Mouse (Mus musculus) liver, adult 2 months (tissue): ENCODE measurements around the gene Pdpk1. TPM values are rescaled to one million over a fixed set of nuclear protein-coding genes. Genes with fewer than 3 reads are reported as not detected.
A peak's percentile ranks its signal among the peaks of the same experiment; 100 is the strongest.

Experiments used
- DNase-seq: peaks from one replicate; pipeline ENCODE4 v3.0.0-alpha.2; 2011; ENCODE audit warnings: low read depth, low spot score; ENCODE audit errors: extremely low read depth
- H3K27ac ChIP-seq: fragments of 200-500 bp; replicated peaks from 2 replicates; pipeline ENCODE4 v1.5.1; 2012; ENCODE audit warnings: low read depth, mild to moderate bottlenecking, control low read depth, inconsistent platforms, low read length; ENCODE audit not compliant: insufficient read depth
- H3K27me3 ChIP-seq: fragments of 200-500 bp; 2 replicates; pipeline ENCODE4 v1.6.1; 2012; ENCODE audit warnings: mild to moderate bottlenecking, moderate library complexity, low read length, inconsistent platforms; ENCODE audit not compliant: control insufficient read depth, insufficient read depth
- H3K36me3 ChIP-seq: fragments of 200-500 bp; 2 replicates; pipeline ENCODE4 v1.6.1; 2012; ENCODE audit warnings: low read length, inconsistent platforms; ENCODE audit not compliant: control insufficient read depth, insufficient read depth
- H3K4me1 ChIP-seq: fragments of 200-500 bp; 2 replicates; pipeline ENCODE4 v1.6.1; 2011; ENCODE audit warnings: low read length; ENCODE audit not compliant: control insufficient read depth, insufficient read depth
- H3K4me3 ChIP-seq: fragments of 200-500 bp; 2 replicates; pipeline ENCODE4 v1.5.1; 2011; ENCODE audit warnings: low read depth, mild to moderate bottlenecking, control low read depth, low read length, moderate library complexity; ENCODE audit not compliant: insufficient read depth
- H3K79me2 ChIP-seq: fragments of 200-500 bp; 2 replicates; pipeline ENCODE4 v1.6.1; 2012; ENCODE audit warnings: inconsistent platforms, mild to moderate bottlenecking, low read length, moderate library complexity; ENCODE audit not compliant: control insufficient read depth, insufficient read depth
- H3K9ac ChIP-seq: fragments of 200-500 bp; 2 replicates; pipeline ENCODE4 v1.6.1; 2012; ENCODE audit warnings: low read depth, mild to moderate bottlenecking, control low read depth, inconsistent platforms, low read length
- CTCF ChIP-seq: fragments of 200-500 bp; IDR thresholded peaks from 2 replicates; pipeline ENCODE4 v1.5.1; 2011; ENCODE audit warnings: low read depth, low read length, control low read depth
- POLR2A ChIP-seq: fragments of 200-500 bp; IDR thresholded peaks from 2 replicates; pipeline ENCODE4 v1.6.1; 2011; ENCODE audit warnings: low read length, control low read depth; ENCODE audit not compliant: insufficient read depth; ENCODE audit errors: extremely low read depth
- WGBS: fragments of 180-500 bp; shearing (Covaris S2); methylation state at CpG from one replicate; pipeline ENCODE4 v1.1.7; 2018; 5-methylcytosine and 5-hydroxymethylcytosine counted together
- polyA plus RNA-seq: library from polyadenylated mRNA; depleted of rRNA; stranded (reverse); fragments of >200 nt; gene quantifications from 2 replicates; pipeline ENCODE4 v1.2.3, GENCODE M21; 2012
- total RNA-seq: library from RNA; depleted of rRNA; stranded (reverse); fragments of >200 nt; gene quantifications from 2 replicates; pipeline ENCODE4 v1.2.3, GENCODE M21; 2014

Gene Pdpk1
- total and polyA plus RNA-seq, 2 experiments = 10.2 to 19.7 TPM

DNA sequence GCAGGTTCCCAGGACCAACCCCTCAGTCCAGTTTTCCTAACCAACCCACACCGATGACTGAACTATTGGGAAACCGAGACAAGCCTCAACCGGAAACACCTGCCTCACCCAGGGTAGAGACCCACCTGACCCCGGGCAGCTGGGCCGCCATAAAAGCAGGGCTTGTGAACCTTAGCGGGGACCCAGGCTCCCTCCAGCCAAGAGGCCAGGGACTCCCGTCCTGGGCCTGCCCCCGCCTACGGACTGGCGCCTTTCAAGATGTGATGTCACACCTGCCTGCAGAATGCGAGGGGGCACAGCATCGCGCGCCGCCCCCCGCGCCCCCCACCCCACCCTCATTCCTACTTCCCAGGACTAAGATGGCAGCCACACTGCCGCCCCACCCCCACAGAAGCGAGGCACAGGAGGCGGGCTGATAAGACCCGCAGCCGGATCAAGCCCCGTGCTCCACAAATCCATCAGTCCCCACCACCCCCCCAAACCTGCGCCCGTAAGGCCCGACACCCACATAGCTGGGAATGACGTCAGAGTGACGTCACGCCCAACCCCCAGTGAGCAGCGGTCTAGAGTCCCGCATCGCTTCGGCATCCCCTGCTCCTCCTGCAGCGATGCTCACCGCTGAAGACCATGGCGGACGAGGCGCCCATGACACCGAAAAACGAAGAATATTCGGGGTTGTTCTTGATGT, 18.0 kb upstream of the Pdpk1 start:
- Histone ChIP-seq H3K4me3 (peak overlapping the region; percentile 72), H3K27ac (peak overlapping the region; percentile 95), H3K9ac (peak overlapping the region; percentile 87), H3K36me3 (peaks cover 8% of the 10 kb centered on the region; the same call in 1 of the 2 replicates), H3K4me1 (peaks cover 17% of the 10 kb centered on the region), H3K27me3 (no peaks in the 10 kb centered on the region), H3K79me2 (peaks cover 14% of the 10 kb centered on the region)
- DNase-seq = no peak
- WGBS = under 1% methylated on average over 41 of the region's 41 CpGs
- TF ChIP-seq CTCF (no peak), POLR2A (no peak)

DNA sequence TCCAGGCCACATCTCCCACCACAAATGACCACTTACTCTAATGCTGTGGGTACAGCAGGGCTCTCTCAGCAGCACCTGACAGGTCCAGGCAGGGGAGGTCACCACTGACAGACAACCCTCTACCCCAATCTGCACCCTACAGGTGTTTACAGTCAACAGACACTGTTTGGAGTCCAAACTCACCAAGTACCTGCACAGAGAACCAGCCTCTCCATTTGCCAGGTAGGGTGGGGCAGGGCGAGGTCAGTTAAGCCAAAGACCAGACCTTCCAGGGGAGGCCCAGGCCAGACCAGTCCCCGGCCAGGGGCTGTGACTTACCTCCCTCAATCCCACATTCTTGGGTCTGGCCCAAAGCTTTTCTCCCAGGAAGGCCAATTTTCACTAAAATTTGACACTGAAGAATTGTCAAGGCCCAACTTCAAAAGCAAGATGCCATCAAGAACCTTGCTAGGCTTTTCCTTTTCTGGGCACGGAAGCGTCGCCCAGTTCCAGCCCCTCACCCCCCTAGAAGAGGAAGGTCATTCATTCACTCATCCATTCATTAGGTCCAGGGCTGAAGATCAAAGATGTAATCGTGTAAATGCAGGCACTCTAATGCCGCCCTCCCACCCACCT, 17.3 kb upstream of the Pdpk1 start:
- DNase-seq = no peak
- WGBS = 36% methylated on average over 7 of the region's 7 CpGs
- no peaks in the 10 kb centered on the region for H3K27me3 ChIP-seq
- H3K4me1 ChIP-seq = peaks cover 17% of the 10 kb centered on the region
- TF ChIP-seq POLR2A (no peak), CTCF (no peak)
- peaks cover 14% of the 10 kb centered on the region for H3K79me2 ChIP-seq
- H3K4me3 ChIP-seq = peak overlapping the region; percentile 72
- H3K27ac ChIP-seq = peak overlapping the region; percentile 95; the same call in 1 of the 2 replicates
- H3K9ac ChIP-seq = peak overlapping the region; percentile 87
- H3K36me3 ChIP-seq = peaks cover 8% of the 10 kb centered on the region; the same call in 1 of the 2 replicates

GRCm38 (mm10) chr17:24167120-24167519, 16.4 kb upstream of the Pdpk1 start:
- no peak for DNase-seq
- H3K4me3 ChIP-seq = no peak overlapping the region
- no peak overlapping the region for H3K9ac ChIP-seq
- peaks cover 14% of the 10 kb centered on the region for H3K79me2 ChIP-seq
- peaks cover 8% of the 10 kb centered on the region; the same call in 1 of the 2 replicates for H3K36me3 ChIP-seq
- TF ChIP-seq CTCF (no peak), POLR2A (no peak)
- H3K27ac ChIP-seq = no peak overlapping the region
- WGBS = 56% methylated on average over 6 of the region's 6 CpGs
- peaks cover 23% of the 10 kb centered on the region for H3K4me1 ChIP-seq
- H3K27me3 ChIP-seq = no peaks in the 10 kb centered on the region

GRCm38 (mm10) chr17:24164566-24165259, 14.0 kb upstream of the Pdpk1 start:
- Histone ChIP-seq H3K36me3 (peaks cover 8% of the 10 kb centered on the region; the same call in 1 of the 2 replicates), H3K4me1 (peaks cover 18% of the 10 kb centered on the region), H3K27ac (0 out of 2 replicates have a peak overlapping the region, but pooled peaks have one; percentile 16), H3K9ac (no peak overlapping the region), H3K27me3 (no peaks in the 10 kb centered on the region), H3K79me2 (peaks cover 14% of the 10 kb centered on the region), H3K4me3 (no peak overlapping the region)
- peak; percentile 44 for DNase-seq
- 63% methylated on average over 11 of the region's 11 CpGs for WGBS
- TF ChIP-seq POLR2A = no peak
- no peak for TF ChIP-seq CTCF

DNA sequence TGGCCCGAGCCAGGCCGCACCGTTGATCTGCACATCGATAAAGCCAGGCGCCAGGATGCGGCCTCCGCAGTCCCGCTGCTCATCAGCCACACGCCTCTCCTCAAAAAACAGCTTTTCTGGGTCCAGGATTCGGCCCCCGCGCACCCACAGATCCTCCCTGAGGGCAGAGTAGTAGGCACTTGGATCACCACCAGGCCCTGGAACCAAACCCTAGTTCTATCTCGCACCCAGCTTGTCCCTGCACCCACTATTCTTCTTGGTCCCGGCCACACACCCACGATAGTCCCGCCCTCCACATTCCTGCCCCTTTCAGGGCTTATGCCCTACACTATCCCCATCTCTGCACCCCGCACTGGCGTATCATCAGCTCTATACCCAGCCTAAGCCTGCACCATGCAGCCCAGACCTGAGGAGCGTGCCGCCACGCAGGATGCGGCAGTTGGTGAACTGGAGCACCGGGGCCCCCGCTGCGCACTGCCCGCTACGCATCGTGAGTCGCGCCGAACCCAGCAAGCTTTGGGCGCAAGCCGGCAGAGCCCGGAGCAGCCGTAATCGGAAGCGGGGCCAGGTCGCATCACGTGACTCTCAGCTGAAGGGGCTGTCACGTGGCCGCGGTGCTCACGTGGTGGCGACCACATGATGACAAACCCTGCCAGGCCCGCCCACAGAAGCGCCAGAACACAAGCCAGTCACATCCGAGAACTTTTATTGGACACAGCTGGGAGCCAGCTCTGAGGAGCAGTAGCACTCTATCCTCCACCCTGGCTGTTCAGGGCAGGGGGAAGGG, 12.6 kb upstream of the Pdpk1 start, which contains the start of gene Amdhd2:
Amdhd2 (minus strand) TSS at position 591 of the 787 bp plus-strand sequence.
- Histone ChIP-seq H3K27ac (peak within 1 kb of the TSS; percentile 45), H3K27me3 (no peaks in the 10 kb centered on the region), H3K79me2 (peaks cover 6% of the 10 kb centered on the region), H3K36me3 (peaks cover 8% of the 10 kb centered on the region; the same call in 1 of the 2 replicates), H3K9ac (peak within 1 kb of the TSS; percentile 75), H3K4me3 (peak within 1 kb of the TSS; percentile 64), H3K4me1 (peaks cover 18% of the 10 kb centered on the region)
- DNase-seq = peak; percentile 87
- WGBS = under 1% methylated on average over 47 of the region's 47 CpGs
- TF ChIP-seq CTCF (no peak), POLR2A (0 out of 2 replicates have a peak, but pooled peaks have one; percentile 16)
